Mouse (Mus musculus) liver, embryonic 15.5 days (tissue): ENCODE data around the gene Mettl24. TPM values are rescaled to one million over a fixed set of nuclear protein-coding genes. Genes with fewer than 3 reads are reported as not detected.
"Not testable (repeated sequence)": the region's sequence is repeated elsewhere in the genome, so short reads cannot be mapped to it uniquely, and the experiment has no call there.

ENCODE experiments used
- ATAC-seq: fragments of 200-750 bp; cut with Nextera tagmentation; 2 replicates; pipeline ENCODE4 v1.8.0; 2017; ENCODE audit warnings: moderate number of reproducible peaks, mild to moderate bottlenecking, moderate library complexity; ENCODE audit not compliant: insufficient read depth
- H3K27ac ChIP-seq: fragments of 300-500 bp; sonication (generic); replicated peaks from 2 replicates; pipeline ENCODE4 v1.5.1; 2015; ENCODE audit warnings: mild to moderate bottlenecking, inconsistent platforms
- H3K27me3 ChIP-seq: fragments of 300-500 bp; sonication (generic); 2 replicates; pipeline ENCODE4 v1.6.1; 2015; ENCODE audit warnings: mild to moderate bottlenecking, inconsistent platforms
- H3K36me3 ChIP-seq: fragments of 300-500 bp; sonication (generic); replicated peaks from 2 replicates; pipeline ENCODE4 v1.6.1; 2015; ENCODE audit warnings: moderate library complexity, mild to moderate bottlenecking, inconsistent platforms
- H3K4me1 ChIP-seq: fragments of 300-500 bp; sonication (generic); replicated peaks from 2 replicates; pipeline ENCODE4 v1.6.1; 2015; ENCODE audit warnings: inconsistent platforms
- H3K4me2 ChIP-seq: fragments of 300-500 bp; sonication (generic); 2 replicates; pipeline ENCODE4 v1.6.1; 2015; ENCODE audit warnings: moderate library complexity, mild to moderate bottlenecking, inconsistent platforms
- H3K4me3 ChIP-seq: fragments of 300-500 bp; sonication (generic); replicated peaks from 2 replicates; pipeline ENCODE4 v1.5.1; 2015; ENCODE audit warnings: mild to moderate bottlenecking, inconsistent platforms
- H3K9ac ChIP-seq: fragments of 300-500 bp; sonication (generic); 2 replicates; pipeline ENCODE4 v1.6.1; 2015; ENCODE audit warnings: moderate library complexity, mild to moderate bottlenecking, inconsistent platforms
- H3K9me3 ChIP-seq: fragments of 300-500 bp; sonication (generic); replicated peaks from 2 replicates; pipeline ENCODE4 v1.6.1; 2016; ENCODE audit warnings: inconsistent platforms
- WGBS: fragments of 180-500 bp; shearing (Covaris S2); methylation state at CpG from one replicate; pipeline ENCODE4 v1.1.7; 2015; ENCODE audit warnings: mixed read lengths; ENCODE audit not compliant: insufficient replicate concordance; 5-methylcytosine and 5-hydroxymethylcytosine counted together
- polyA plus RNA-seq: library from polyadenylated mRNA; unstranded; fragments of >200 nt; fragmentation: Nextera tagmentation; extraction: Ambion mirVana; gene quantifications from 2 replicates; pipeline ENCODE4 v1.2.1, GENCODE M21; 2015

Mettl24 gene
- polyA plus RNA-seq, 1 experiment from 2014 or later, result 0.35 TPM

GRCm38 (mm10) chr10:40762624-40763023 is 79.5 kb downstream of the Mettl24 start:
- no peaks in the 10 kb centered on the region for H3K9me3 ChIP-seq
- no peak for ATAC-seq
- no peak overlapping the region for H3K4me3 ChIP-seq
- no peak overlapping the region for H3K27ac ChIP-seq
- H3K27me3 ChIP-seq, result no peaks in the 10 kb centered on the region
- H3K9ac ChIP-seq, result no peak overlapping the region
- H3K36me3 ChIP-seq, result no peaks in the 10 kb centered on the region
- WGBS, result 65% methylated on average over 6 of the region's 6 CpGs
- H3K4me2 ChIP-seq, result no peak overlapping the region
- no peaks in the 10 kb centered on the region for H3K4me1 ChIP-seq

GRCm38 (mm10) chr10:40763084-40763720 is 80.1 kb downstream of the Mettl24 start:
- Histone ChIP-seq H3K36me3 (no peaks in the 10 kb centered on the region), H3K4me1 (no peaks in the 10 kb centered on the region), H3K9ac (no peak overlapping the region), H3K27me3 (no peaks in the 10 kb centered on the region), H3K9me3 (no peaks in the 10 kb centered on the region), H3K4me2 (no peak overlapping the region), H3K4me3 (no peak overlapping the region), H3K27ac (no peak overlapping the region)
- no peak for ATAC-seq
- 61% methylated on average over 5 of the region's 5 CpGs for whole genome bisulfite sequencing

GRCm38 (mm10) chr10:40772266-40772665 is 89.2 kb downstream of the Mettl24 start:
- Histone ChIP-seq H3K9me3 (no peaks in the 10 kb centered on the region), H3K4me3 (no peak overlapping the region), H3K27ac (no peak overlapping the region), H3K4me1 (no peaks in the 10 kb centered on the region), H3K9ac (no peak overlapping the region), H3K4me2 (no peak overlapping the region), H3K27me3 (no peaks in the 10 kb centered on the region), H3K36me3 (no peaks in the 10 kb centered on the region)
- ATAC-seq, result no peak
- WGBS, result 43% methylated on average over 4 of the region's 4 CpGs

GRCm38 (mm10) chr10:40775151-40775550 is 92.1 kb downstream of the Mettl24 start:
- H3K27me3 ChIP-seq, result no peaks in the 10 kb centered on the region
- no peak overlapping the region for H3K4me3 ChIP-seq
- no peak overlapping the region for H3K9ac ChIP-seq
- no peaks in the 10 kb centered on the region for H3K4me1 ChIP-seq
- H3K27ac ChIP-seq, result no peak overlapping the region
- H3K36me3 ChIP-seq, result no peaks in the 10 kb centered on the region
- WGBS, result 58% methylated on average over 11 of the region's 11 CpGs
- no peaks in the 10 kb centered on the region for H3K9me3 ChIP-seq
- H3K4me2 ChIP-seq, result no peak overlapping the region
- no peak for ATAC-seq

GRCm38 (mm10) chr10:40775655-40776054 is 92.6 kb downstream of the Mettl24 start:
- ATAC-seq, result no peak
- no peak overlapping the region for H3K9ac ChIP-seq
- WGBS, result 58% methylated on average over 4 of the region's 4 CpGs
- no peaks in the 10 kb centered on the region for H3K27me3 ChIP-seq
- H3K4me1 ChIP-seq, result no peaks in the 10 kb centered on the region
- no peak overlapping the region for H3K27ac ChIP-seq
- H3K4me3 ChIP-seq, result no peak overlapping the region
- H3K4me2 ChIP-seq, result no peak overlapping the region
- H3K9me3 ChIP-seq, result no peaks in the 10 kb centered on the region
- no peaks in the 10 kb centered on the region for H3K36me3 ChIP-seq

- H3K36me3 ChIP-seq, result no peaks in the 10 kb centered on the region
- H3K4me2 ChIP-seq, result no peak overlapping the region
- no peaks in the 10 kb centered on the region for H3K4me1 ChIP-seq
- no peaks in the 10 kb centered on the region for H3K9me3 ChIP-seq
- 34% methylated on average over 2 of the region's 2 CpGs for WGBS
- H3K27ac ChIP-seq, result no peak overlapping the region
- H3K9ac ChIP-seq, result no peak overlapping the region
- H3K27me3 ChIP-seq, result no peaks in the 10 kb centered on the region
- no peak for ATAC-seq
- no peak overlapping the region for H3K4me3 ChIP-seq
These were observed 94.1 kb downstream of the Mettl24 start for GRCm38 (mm10) chr10:40777171-40777570.

GRCm38 (mm10) chr10:40778472-40778871 is 95.4 kb downstream of the Mettl24 start:
- H3K9me3 ChIP-seq, result no peaks in the 10 kb centered on the region
- no peaks in the 10 kb centered on the region for H3K36me3 ChIP-seq
- ATAC-seq, result no peak
- H3K27ac ChIP-seq, result no peak overlapping the region
- H3K4me2 ChIP-seq, result no peak overlapping the region
- H3K9ac ChIP-seq, result no peak overlapping the region
- WGBS, result 69% methylated on average over 4 of the region's 4 CpGs
- no peaks in the 10 kb centered on the region for H3K27me3 ChIP-seq
- H3K4me3 ChIP-seq, result no peak overlapping the region
- no peaks in the 10 kb centered on the region for H3K4me1 ChIP-seq

- Histone ChIP-seq H3K9me3 (no peaks in the 10 kb centered on the region), H3K4me3 (no peak overlapping the region), H3K9ac (no peak overlapping the region), H3K36me3 (no peaks in the 10 kb centered on the region), H3K4me2 (no peak overlapping the region), H3K27me3 (no peaks in the 10 kb centered on the region), H3K27ac (no peak overlapping the region), H3K4me1 (no peaks in the 10 kb centered on the region)
- ATAC-seq, result no peak
- 51% methylated on average over 3 of the region's 3 CpGs for WGBS
These were observed 107.3 kb downstream of the Mettl24 start for GRCm38 (mm10) chr10:40790406-40790805.

- no peaks in the 10 kb centered on the region for H3K9me3 ChIP-seq
- H3K27me3 ChIP-seq, result no peaks in the 10 kb centered on the region
- H3K4me2 ChIP-seq, result no peak overlapping the region
- H3K36me3 ChIP-seq, result no peaks in the 10 kb centered on the region
- no peak overlapping the region for H3K4me3 ChIP-seq
- H3K4me1 ChIP-seq, result no peaks in the 10 kb centered on the region
- H3K9ac ChIP-seq, result no peak overlapping the region
- ATAC-seq, result no peak
- no peak overlapping the region for H3K27ac ChIP-seq
- WGBS, result 51% methylated on average over 3 of the region's 3 CpGs
These were observed 109.0 kb downstream of the Mettl24 start for GRCm38 (mm10) chr10:40792115-40792514.

GRCm38 (mm10) chr10:40805221-40805620 is 122.1 kb downstream of the Mettl24 start:
- no peaks in the 10 kb centered on the region for H3K9me3 ChIP-seq
- H3K9ac ChIP-seq, result no peak overlapping the region
- H3K4me2 ChIP-seq, result no peak overlapping the region
- WGBS, result 43% methylated on average over 1 of the region's 1 CpGs
- no peaks in the 10 kb centered on the region for H3K36me3 ChIP-seq
- H3K4me1 ChIP-seq, result no peaks in the 10 kb centered on the region
- no peak overlapping the region for H3K4me3 ChIP-seq
- H3K27ac ChIP-seq, result no peak overlapping the region
- no peak for ATAC-seq
- H3K27me3 ChIP-seq, result no peaks in the 10 kb centered on the region

GRCm38 (mm10) chr10:40806221-40806620 is 123.1 kb downstream of the Mettl24 start:
- no peak overlapping the region for H3K4me2 ChIP-seq
- no peak overlapping the region for H3K27ac ChIP-seq
- no peaks in the 10 kb centered on the region for H3K4me1 ChIP-seq
- ATAC-seq, result no peak
- no peaks in the 10 kb centered on the region for H3K27me3 ChIP-seq
- no peaks in the 10 kb centered on the region for H3K36me3 ChIP-seq
- WGBS, result 59% methylated on average over 4 of the region's 4 CpGs
- H3K4me3 ChIP-seq, result no peak overlapping the region
- H3K9me3 ChIP-seq, result no peaks in the 10 kb centered on the region
- H3K9ac ChIP-seq, result no peak overlapping the region

- H3K4me3 ChIP-seq, ATAC-seq, H3K36me3 ChIP-seq, H3K27ac ChIP-seq, H3K9ac ChIP-seq, H3K4me1 ChIP-seq, H3K27me3 ChIP-seq, H3K9me3 ChIP-seq, H3K4me2 ChIP-seq: not testable (repeated sequence)
- WGBS, result 42% methylated on average over 5 of the region's 5 CpGs
These were observed 126.4 kb downstream of the Mettl24 start for GRCm38 (mm10) chr10:40809411-40809910.
